Mouse (Mus musculus): ENCODE data around the gene Nfyc. TPM values are rescaled to one million over a fixed set of nuclear protein-coding genes. Genes with fewer than 3 reads are reported as not detected.

The Nfyc gene
- polyA plus RNA-seq, 1 experiment from 2014 or later, result 32.0 TPM

DNA sequence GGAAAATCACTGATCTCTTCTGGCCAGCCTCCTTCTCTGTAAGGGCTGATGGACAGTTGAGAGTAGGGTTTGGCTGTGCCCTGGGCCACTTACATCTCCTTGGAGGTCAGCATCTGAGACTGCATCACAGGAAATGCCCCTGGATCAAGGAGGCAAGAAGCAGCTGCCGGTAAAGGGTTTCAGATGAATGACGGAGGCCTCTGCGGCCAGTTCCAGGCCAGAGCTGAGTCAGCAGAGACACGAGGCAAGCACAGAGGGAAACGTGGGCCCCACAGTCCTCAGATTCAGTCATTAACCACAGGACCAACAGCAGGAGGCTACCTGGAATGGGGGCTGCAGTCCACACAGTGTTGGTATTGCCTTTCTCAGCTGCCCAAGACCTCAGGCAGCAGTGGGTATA lies 112.2 kb downstream of the Nfyc start:
- DNase-seq, result no peak
- no peak overlapping the region for H3K9ac ChIP-seq (replicated peaks)
- peaks cover 27% of the 10 kb centered on the region for H3K27me3 ChIP-seq (ENCODE audit: insufficient read depth, low read length)
- H3K4me3 ChIP-seq (ENCODE audit: low read depth, low read length), result no peak overlapping the region
- H3K4me1 ChIP-seq (ENCODE audit: insufficient read depth), result peaks cover 8% of the 10 kb centered on the region
- TF ChIP-seq EP300 (IDR thresholded peaks at IDR 0.05; ENCODE audit: low read depth) (no peak), CTCF (IDR thresholded peaks at IDR 0.05; ENCODE audit: low read depth) (no peak)
- no peak overlapping the region for H3K27ac ChIP-seq (ENCODE audit: low read depth)
- no peak for ATAC-seq
- 36% methylated on average over 5 of the region's 5 CpGs for WGBS (ENCODE audit: insufficient replicate concordance)
- H3K9me3 ChIP-seq (ENCODE audit: low read length), result no peaks in the 10 kb centered on the region
- H3K4me2 ChIP-seq (ENCODE audit: low read depth, low read length), result no peak overlapping the region
- H3K36me3 ChIP-seq (replicated peaks; ENCODE audit: insufficient read depth, low read length), result no peaks in the 10 kb centered on the region

DNA sequence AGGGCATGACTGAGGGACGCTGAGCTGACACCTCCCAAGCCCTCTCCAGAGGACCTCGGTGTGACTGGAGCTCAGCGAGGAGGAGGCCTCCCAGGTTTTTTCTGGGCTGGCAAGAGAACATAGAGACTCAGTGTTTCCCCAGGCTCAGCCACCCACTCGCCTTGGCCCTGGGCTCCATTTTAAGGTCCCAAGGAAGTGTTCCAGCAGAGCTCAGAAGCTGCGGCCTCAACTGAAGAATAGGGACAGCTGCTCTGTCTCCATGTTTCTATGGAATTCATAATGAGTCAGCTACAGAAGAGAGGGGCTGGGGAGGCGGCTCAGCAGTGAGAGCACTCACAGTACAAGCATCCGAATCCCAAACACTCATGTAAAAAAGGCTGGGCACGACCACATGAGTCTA lies 113.8 kb downstream of the Nfyc start:
- H3K27ac ChIP-seq (ENCODE audit: low read depth), result no peak overlapping the region
- TF ChIP-seq CTCF (IDR thresholded peaks at IDR 0.05; ENCODE audit: low read depth), result no peak
- TF ChIP-seq EP300 (IDR thresholded peaks at IDR 0.05; ENCODE audit: low read depth), result no peak
- H3K9me3 ChIP-seq (ENCODE audit: low read length), result no peaks in the 10 kb centered on the region
- H3K9ac ChIP-seq (replicated peaks), result no peak overlapping the region
- DNase-seq (no peak), ATAC-seq (no peak)
- peaks cover 27% of the 10 kb centered on the region for H3K27me3 ChIP-seq (ENCODE audit: insufficient read depth, low read length)
- no peak overlapping the region for H3K4me2 ChIP-seq (ENCODE audit: low read depth, low read length)
- WGBS (ENCODE audit: insufficient replicate concordance), result 68% methylated on average over 8 of the region's 8 CpGs
- H3K4me3 ChIP-seq (ENCODE audit: low read depth, low read length), result no peak overlapping the region
- no peaks in the 10 kb centered on the region for H3K36me3 ChIP-seq (replicated peaks; ENCODE audit: insufficient read depth, low read length)
- H3K4me1 ChIP-seq (ENCODE audit: insufficient read depth), result peaks cover 8% of the 10 kb centered on the region

DNA sequence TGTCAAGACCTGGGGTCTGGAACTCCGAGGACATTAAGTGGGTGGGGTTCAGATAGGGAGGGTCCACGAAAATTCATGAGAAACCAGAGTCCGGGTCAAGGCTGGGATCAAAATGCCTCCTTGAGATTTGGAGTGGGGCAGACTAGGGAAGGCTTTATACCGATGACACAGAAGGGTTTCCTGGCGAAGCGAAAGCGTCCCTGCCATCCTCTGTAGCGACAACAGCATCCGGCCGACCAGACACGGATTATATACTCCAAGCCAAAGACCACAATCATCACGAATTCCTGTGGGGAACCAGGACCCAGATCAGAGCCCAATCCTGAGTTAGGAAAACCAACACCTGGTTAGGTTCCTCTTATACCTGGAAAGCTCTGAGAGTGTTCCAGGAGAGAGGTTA lies 114.6 kb downstream of the Nfyc start:
- Histone ChIP-seq H3K27ac (ENCODE audit: low read depth) (no peak overlapping the region), H3K36me3 (replicated peaks; ENCODE audit: insufficient read depth, low read length) (no peaks in the 10 kb centered on the region), H3K9me3 (ENCODE audit: low read length) (no peaks in the 10 kb centered on the region), H3K4me2 (ENCODE audit: low read depth, low read length) (peak overlapping the region; percentile 58), H3K4me1 (ENCODE audit: insufficient read depth) (peaks cover 8% of the 10 kb centered on the region), H3K9ac (replicated peaks) (no peak overlapping the region), H3K4me3 (ENCODE audit: low read depth, low read length) (peak overlapping the region; percentile 28; the same call in 1 of the 2 replicates), H3K27me3 (ENCODE audit: insufficient read depth, low read length) (peaks cover 27% of the 10 kb centered on the region)
- ATAC-seq, result no peak
- WGBS (ENCODE audit: insufficient replicate concordance), result 13% methylated on average over 12 of the region's 12 CpGs
- TF ChIP-seq CTCF (IDR thresholded peaks at IDR 0.05; ENCODE audit: low read depth) (no peak), EP300 (IDR thresholded peaks at IDR 0.05; ENCODE audit: low read depth) (no peak)
- DNase-seq, result no peak

DNA sequence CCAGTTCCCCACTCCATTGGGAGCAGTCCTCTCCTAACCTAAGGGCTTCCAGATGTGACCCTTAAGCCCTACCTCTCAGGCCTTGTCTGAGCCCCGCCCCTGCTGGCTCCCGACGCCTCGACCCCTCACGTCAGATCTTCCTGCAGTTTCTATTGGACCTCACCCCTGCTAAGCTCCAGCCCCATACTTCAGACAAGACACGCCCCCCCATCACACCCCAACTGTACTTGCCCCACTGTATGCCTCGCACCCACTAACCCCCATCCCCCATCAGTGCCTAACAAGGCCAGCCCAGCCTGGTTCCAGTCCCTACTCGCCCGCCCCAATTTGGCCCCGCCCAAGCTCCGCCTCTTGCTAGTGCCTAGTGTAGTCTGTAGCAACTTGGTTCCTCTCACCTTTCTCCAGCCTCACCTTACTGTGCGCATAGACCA lies 115.2 kb downstream of the Nfyc start:
- Histone ChIP-seq H3K36me3 (replicated peaks; ENCODE audit: insufficient read depth, low read length) (no peaks in the 10 kb centered on the region), H3K4me1 (ENCODE audit: insufficient read depth) (peaks cover 8% of the 10 kb centered on the region), H3K4me2 (ENCODE audit: low read depth, low read length) (peak overlapping the region; percentile 58), H3K4me3 (ENCODE audit: low read depth, low read length) (peak overlapping the region; percentile 28; the same call in 1 of the 2 replicates), H3K27me3 (ENCODE audit: insufficient read depth, low read length) (peaks cover 27% of the 10 kb centered on the region), H3K9me3 (ENCODE audit: low read length) (no peaks in the 10 kb centered on the region), H3K27ac (ENCODE audit: low read depth) (no peak overlapping the region), H3K9ac (replicated peaks) (no peak overlapping the region)
- TF ChIP-seq EP300 (IDR thresholded peaks at IDR 0.05; ENCODE audit: low read depth), result no peak
- no peak for TF ChIP-seq CTCF (IDR thresholded peaks at IDR 0.05; ENCODE audit: low read depth)
- ATAC-seq (peak; percentile 44), DNase-seq (peak; percentile 74)
- 0% methylated on average over 12 of the region's 12 CpGs for WGBS (ENCODE audit: insufficient replicate concordance)

DNA sequence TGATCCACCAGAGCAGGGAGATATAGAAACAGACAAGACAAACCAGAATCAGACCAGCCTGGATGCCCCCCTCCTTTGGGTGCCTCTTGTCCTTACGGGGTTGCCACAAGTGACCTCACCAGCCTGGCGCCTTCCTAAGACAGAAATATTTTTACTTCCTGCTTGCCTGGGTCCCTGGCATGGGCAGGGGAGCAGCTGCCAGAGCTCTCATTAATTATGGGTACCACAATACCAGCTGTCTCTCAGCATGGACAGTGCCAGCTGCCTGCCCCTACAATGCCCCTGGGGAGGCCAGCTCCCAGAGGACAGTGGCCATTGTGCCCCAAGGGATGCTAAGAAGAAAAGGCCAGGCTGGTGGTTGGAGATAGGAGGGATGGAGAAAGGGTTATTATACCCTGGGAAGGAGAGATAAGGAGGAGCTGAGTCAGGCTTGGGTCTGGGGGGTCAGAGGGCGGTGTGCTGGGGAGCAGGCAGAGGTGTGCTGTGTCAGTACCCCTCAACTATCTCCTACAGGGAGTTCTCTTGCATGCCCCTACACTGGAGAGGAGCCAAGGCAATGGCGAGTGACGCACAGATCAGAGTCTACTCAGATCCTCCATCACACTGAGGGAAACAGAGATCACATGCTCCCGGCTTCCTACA lies 117.4 kb downstream of the Nfyc start:
- 54% methylated on average over 6 of the region's 6 CpGs for WGBS (ENCODE audit: insufficient replicate concordance)
- Histone ChIP-seq H3K4me2 (ENCODE audit: low read depth, low read length) (no peak overlapping the region), H3K9ac (replicated peaks) (no peak overlapping the region), H3K36me3 (replicated peaks; ENCODE audit: insufficient read depth, low read length) (no peaks in the 10 kb centered on the region), H3K27ac (ENCODE audit: low read depth) (no peak overlapping the region), H3K4me3 (ENCODE audit: low read depth, low read length) (no peak overlapping the region), H3K4me1 (ENCODE audit: insufficient read depth) (peaks cover 8% of the 10 kb centered on the region), H3K9me3 (ENCODE audit: low read length) (no peaks in the 10 kb centered on the region), H3K27me3 (ENCODE audit: insufficient read depth, low read length) (peaks cover 28% of the 10 kb centered on the region)
- no peak for DNase-seq
- TF ChIP-seq EP300 (IDR thresholded peaks at IDR 0.05; ENCODE audit: low read depth) (no peak), CTCF (IDR thresholded peaks at IDR 0.05; ENCODE audit: low read depth) (no peak)
- no peak for ATAC-seq

DNA sequence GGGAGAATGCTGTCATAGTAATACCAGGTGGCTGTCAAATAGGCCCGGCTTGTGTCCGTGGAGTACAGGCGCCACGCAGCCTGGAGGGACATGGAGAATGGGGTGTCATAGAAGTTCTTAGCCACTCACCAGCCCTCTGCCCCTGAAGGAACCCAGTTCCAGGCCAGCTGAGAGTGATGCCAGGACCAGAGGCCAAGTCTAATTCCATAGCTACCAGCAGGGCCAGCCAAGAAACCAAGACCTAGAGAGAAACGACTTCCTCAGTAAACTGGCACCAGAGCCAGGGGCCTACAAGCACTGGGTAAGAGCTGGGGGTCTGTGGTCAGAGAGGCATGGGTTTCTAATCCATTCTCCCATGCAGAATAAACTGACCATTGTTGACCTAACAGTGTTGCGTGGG lies 118.4 kb downstream of the Nfyc start:
- ATAC-seq (no peak), DNase-seq (no peak)
- Histone ChIP-seq H3K27ac (ENCODE audit: low read depth) (no peak overlapping the region), H3K4me1 (ENCODE audit: insufficient read depth) (peaks cover 8% of the 10 kb centered on the region), H3K27me3 (ENCODE audit: insufficient read depth, low read length) (peaks cover 25% of the 10 kb centered on the region), H3K9ac (replicated peaks) (no peak overlapping the region), H3K9me3 (ENCODE audit: low read length) (no peaks in the 10 kb centered on the region), H3K4me2 (ENCODE audit: low read depth, low read length) (no peak overlapping the region), H3K4me3 (ENCODE audit: low read depth, low read length) (no peak overlapping the region), H3K36me3 (replicated peaks; ENCODE audit: insufficient read depth, low read length) (no peaks in the 10 kb centered on the region)
- TF ChIP-seq EP300 (IDR thresholded peaks at IDR 0.05; ENCODE audit: low read depth) (no peak), CTCF (IDR thresholded peaks at IDR 0.05; ENCODE audit: low read depth) (no peak)
- 84% methylated on average over 6 of the region's 6 CpGs for WGBS (ENCODE audit: insufficient replicate concordance)
